Mouse (Mus musculus) spleen, adult 2 months (tissue): ENCODE results near the gene Tgfb2.

Source experiments
- CTCF ChIP-seq: fragments of 200-500 bp; IDR thresholded peaks from 2 replicates; pipeline ENCODE4 v1.5.1; 2011; ENCODE audit warnings: mild to moderate bottlenecking, inconsistent platforms; ENCODE audit not compliant: insufficient read depth, insufficient read length, insufficient replicate concordance; ENCODE audit errors: extremely low read depth
- POLR2A ChIP-seq: fragments of 200-500 bp; IDR thresholded peaks from 2 replicates; pipeline ENCODE4 v1.6.1; 2011; ENCODE audit warnings: low read depth, low read length, inconsistent platforms

GRCm38 (mm10) chr1:186635045-186635444 lies 70.7 kb downstream of the Tgfb2 start:
- TF ChIP-seq POLR2A, result no peak
- no peak for TF ChIP-seq CTCF
